Mouse (Mus musculus) E14TG2a.4 (cell line): ENCODE measurements around the gene Top2b.

Source experiments
- CTCF ChIP-seq: conservative IDR thresholded peaks from 2 replicates; pipeline ENCODE4 v1.5.1; 2014; ENCODE audit warnings: low read length
- NANOG ChIP-seq: IDR thresholded peaks from 2 replicates; pipeline ENCODE4 v1.6.1; 2014; ENCODE audit warnings: borderline replicate concordance, low read length, mixed read lengths
- POU5F1 ChIP-seq: IDR thresholded peaks from 2 replicates; pipeline ENCODE4 v1.6.1; 2014; ENCODE audit warnings: low read length, borderline replicate concordance

DNA sequence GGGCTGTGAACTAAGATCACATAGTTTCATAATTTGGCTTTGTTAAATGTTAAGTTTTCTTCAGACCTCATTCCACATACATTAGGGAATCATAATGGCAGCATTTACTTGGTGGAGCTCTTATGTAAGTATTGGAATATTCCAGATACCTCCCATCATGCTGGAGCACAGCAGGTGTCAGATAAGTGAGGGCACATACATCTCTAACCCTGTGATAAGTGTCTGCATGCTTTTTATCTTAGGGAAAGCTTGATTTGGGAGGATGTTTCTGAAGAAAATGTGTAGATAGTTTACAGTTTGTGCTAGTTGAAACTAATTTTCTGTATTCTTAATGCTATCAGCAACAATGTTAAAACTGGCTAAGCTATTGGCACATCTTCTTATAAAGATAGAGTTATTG lies 8.2 kb downstream of the Top2b start:
- TF ChIP-seq CTCF (no peak), POU5F1 (no peak), NANOG (no peak)
